Mouse (Mus musculus) cerebellum, postnatal 25 days (tissue): ENCODE measurements around the gene Akap12.

Source experiments
- DNase-seq, 2 experiments: peaks; one replicate each; pipeline ENCODE4 v3.0.0; 2021; ENCODE audit warnings: mixed read lengths in 2 of 2

The Akap12 gene

DNA sequence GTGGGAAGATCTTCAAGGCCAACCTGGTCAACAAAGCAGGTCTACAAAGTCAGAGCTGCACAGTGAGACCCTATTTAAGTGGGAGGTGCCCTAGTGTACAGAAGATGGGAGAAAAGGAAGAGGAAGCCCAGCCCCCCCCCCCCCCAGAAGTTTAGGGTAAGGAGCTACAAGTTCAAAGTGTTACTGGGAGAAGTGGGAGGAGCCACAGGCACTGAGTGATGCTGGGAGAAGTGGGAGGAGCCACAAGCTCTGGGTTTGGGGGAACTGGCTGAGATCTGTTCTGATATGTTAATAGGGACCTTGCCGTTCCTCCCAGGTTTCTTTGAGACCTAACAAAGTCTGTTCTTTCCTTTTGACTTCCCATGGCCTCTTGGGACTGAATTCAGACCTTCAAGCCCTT, 18.6 kb downstream of the Akap12 start:
- DNase-seq, result no peak

DNA sequence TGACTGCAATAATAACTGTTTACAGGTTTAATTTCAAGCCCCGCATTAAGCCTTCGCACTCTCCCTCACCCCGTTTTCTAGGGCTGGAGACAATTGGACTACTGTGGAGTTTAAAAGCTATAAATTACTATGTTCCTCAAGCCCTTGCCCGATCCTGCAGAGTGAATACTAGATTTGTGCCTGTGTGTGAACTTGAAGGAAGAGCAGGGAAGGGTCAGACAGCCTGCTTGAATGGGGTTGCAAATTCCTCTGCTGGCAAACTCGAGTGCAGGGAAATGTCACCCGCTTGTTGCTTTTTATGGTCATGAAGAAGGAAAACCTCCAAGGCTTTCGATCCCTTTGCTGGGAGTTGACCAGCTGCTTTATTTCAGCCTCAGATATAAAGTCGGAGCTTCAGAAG, 19.6 kb downstream of the Akap12 start:
- DNase-seq, result no peak

DNA sequence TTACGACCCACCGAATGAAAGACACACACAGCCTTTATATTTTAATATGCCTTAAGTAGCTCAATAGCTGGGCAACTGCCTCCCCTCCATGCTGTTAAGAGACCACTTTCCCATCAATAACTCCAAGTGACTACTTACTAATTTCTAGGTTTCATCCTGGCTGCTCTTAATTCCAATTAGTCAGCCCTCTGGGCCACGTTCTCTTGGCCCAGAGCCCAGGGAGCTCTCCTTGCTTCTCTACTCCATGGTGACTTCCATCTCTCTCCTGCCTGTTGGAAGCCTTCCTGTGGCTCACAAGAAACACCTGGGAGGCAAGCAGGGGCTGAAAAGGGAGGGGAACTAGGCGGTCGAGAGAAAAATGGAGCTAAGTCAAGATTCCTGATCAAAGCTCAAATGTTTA, 23.0 kb downstream of the Akap12 start:
- DNase-seq, result peak in 1 of 2 experiments; percentile 57

DNA sequence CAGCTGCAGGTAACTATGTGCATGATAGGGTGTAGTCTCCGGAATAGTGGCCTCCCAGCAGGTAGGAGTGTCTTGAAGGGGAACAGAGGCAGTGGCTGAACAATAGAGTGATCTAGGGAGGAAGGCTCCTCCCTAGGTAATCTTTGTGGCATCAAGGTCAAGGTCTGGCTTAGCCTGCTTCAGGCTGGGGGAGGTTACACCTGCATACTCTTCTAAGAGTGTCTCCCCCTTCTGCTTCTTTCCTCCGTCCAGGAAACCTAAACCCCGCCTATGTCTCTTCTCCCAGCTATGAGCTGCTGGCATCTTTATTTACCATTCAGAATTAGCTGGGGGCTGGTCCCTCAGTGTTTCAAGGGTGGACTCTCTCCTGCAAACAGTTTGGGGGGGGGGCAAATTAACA, 23.5 kb downstream of the Akap12 start:
- no peak for DNase-seq

DNA sequence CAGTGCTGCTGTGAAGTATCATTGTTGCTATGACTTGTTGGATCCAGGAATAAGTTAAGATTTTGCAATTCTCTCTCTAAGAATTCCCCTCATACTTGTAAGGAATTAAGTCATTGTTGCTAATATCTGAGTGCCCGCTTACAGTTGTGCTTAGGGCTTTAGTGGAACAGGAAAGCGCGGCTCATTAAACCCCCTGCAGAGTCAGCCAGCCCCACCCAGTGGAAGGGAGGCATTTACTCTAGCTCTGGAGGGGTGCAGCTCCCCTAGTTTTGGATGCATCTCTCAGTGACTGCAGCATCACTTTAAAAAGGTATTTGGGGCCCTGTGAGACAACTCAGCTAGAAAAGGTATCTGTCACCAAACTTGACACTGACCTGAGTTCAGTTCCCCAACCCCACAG, 24.0 kb downstream of the Akap12 start:
- DNase-seq, result no peak

DNA sequence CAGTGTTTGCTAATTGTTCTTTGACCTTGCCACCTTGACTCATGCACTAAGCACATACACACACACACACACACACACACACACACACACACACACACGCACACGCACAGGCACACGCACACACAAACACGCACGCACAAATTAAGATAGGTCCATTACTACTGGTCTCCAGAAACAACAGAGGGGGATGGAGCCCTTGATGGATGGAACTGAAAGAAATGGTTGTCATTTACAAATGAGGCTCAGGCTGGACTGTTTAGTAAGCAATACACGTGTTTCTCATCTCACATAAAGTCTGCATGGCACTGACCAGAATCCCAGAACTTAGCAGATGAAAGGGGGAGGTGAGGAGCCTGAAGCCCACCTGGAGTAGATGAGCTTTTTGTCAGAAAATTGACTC, 24.4 kb downstream of the Akap12 start:
- DNase-seq, result no peak

DNA sequence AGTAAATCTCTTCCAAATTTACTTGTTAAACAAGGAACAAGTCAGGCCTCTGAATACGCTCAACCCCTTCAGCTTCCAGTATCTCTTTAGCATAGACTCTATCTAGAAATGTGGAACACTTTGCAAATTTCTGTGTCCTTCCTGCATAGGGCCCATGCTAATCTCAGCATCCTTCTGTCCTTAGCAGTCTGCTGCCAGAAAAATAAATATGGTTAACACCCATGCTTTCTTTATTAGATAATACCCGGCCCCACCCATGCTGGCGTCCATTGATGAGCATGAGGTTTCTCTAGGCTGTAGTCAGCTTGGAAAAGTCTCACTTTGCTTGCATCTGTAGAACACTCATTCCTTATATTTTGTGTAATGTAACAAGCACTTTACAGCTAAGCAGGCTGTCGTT, 27.2 kb downstream of the Akap12 start:
- no peak for DNase-seq

DNA sequence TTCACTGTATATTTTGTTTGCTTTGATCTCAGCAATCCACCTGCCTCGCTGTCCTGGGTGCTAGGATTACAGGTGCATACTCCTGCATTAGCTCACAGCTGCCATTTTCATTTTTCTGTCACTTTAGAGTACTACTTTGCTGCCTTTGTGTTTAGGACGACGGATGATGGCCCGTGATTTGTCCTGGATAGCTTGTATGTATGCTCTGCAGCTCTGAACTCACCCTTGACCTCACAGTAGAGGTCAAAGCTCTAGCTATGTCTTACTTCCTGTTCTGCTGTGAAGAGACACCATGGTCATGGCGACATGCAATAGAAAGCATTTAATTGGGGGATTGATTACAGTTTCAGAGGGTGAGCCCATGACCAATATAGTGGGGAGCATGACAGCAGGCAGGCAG, 37.4 kb downstream of the Akap12 start:
- DNase-seq, result no peak

DNA sequence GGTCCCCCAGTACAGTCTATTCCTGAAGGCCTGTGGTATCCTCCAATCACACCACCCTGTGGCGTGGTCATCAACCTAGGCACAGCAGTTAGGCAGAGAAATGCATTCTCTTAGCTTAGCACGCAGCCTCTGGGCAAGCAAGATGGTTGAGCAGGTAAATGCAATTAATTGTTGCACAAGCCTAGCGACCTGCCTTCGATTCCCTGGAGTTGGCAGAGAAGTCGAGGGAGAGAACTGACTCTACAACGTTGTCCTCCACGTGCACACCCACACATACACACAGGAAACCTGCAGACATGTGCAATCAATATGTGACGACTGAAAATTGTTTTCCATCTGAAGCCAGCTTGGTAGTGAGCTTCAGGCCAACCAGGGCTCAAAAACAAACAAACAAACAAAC, 57.7 kb downstream of the Akap12 start:
- peak in 1 of 2 experiments; percentile 22 for DNase-seq

DNA sequence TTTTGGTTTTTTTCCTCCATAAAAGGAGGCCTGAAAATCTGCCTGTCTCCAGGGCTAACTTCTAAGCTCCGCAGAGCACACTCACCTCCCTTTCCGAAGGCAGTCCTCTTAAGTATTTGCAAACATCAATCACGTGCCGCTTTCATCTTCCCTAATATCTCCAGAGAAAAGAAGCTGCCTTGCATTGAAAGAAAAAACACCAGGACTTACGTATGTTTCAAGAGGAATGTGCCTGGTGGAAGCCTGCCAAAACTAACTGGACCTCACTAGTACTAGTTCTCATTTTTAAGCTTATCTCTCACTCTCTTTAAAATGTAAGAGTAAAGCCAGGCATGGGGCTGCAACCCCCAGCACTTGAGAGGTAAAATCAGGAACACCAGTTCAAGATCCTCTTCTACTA, 59.4 kb downstream of the Akap12 start:
- DNase-seq, result no peak

DNA sequence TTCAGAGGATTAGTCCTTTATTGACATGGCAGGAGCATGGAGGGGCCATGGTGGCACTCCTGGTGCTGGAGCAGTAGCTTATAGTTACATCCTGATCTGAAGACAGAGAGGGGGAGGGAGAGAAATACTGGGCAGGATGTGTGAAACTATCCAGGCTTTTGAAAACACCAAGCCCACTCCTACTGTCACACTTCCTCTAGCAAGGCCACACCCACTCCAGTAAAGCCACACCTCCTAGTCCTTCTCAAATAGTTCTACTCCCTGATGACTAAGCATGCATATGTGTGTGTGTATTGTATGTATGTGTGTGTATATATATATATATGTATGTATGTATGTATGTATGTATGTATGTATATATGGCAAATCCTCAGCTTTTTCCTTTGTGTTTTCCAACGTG, 61.5 kb downstream of the Akap12 start:
- DNase-seq, result no peak

DNA sequence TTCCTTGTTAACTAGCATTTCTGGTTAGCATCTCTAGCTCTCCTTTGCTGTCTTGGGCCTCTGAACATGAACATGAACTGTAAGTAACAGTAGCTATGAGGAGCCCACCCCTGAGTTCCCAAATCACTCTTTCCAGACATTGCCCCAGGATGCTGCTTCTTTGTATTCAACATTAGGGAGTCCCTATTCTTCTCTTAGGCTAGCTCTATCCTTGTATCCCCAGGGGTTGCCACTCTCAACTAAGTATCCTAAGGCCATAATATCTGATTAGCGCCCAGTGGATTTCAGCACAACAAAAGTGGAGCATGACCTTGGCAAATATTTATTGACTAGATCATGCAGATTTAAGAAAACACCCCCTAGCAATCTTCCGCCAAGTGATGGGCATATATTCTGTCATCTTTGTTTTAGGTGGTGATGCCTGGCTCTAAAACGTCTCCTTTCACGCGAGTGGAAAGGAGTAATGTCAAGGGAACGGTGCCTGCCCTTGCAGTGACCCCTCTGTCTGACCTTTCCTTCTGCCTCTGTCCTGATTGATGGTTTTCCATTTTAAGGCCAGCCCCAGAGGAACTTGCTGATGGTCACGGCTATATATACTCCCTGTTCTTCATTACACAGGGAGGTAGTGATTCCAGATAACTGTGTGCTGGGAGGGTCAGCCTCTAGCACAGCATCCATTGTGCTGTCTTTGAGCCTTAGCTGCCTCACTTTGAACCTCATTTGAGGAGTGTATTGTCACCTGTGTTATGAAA, 66.2 kb downstream of the Akap12 start:
- no peak for DNase-seq

DNA sequence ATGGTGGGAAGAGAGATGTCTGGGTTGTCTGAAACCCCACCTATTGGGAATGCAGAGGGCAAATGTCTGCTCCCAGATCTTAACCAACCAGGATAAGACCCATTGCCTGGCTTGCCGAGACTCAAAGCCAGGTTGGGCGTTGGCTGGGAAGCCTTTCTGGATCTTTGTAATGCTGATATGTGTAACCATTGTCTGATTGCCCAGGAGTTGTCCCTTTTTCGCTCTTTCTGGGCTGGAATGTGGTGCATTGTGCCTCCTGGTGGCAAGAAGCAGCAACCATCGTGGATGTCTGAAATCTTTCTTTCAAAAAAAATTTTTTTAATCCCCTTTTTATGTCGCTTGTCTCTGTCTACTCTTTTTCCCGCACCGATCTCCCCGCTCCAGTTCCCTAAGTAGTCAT, 67.1 kb downstream of the Akap12 start:
- peak; percentile 63 to 72 for DNase-seq

DNA sequence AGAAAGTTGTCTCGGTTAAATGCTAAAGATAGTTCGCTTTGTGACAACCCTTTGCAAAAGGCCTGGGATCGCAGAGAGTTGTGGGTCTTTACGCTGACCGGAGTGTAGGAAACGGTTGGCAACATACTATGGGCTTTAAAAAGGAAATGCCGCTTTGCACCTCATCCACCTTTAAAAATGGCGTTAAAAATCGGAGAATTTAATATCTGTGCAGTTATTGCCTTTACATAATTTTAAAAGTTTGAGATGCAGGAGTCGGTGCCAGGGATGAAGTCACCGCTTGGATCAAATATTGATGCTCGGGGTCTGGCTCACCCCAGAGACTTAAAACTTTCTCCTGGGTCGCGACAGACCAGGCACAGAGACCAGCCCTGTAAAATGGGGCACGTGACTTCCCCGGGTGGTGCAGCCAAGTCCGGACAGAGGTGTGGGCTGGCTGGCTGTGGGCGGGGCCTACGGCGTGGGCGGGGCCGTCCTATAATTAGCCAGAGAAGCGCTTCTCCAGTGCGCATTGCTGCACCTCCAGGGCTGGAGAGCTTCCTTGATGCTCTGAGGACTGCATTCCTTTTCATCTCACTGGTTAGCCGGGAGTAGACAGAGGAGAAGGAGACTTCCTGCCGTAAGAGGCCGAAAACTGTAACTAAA, 68.0 kb downstream of the Akap12 start:
- DNase-seq, result peak; percentile 65 to 80

DNA sequence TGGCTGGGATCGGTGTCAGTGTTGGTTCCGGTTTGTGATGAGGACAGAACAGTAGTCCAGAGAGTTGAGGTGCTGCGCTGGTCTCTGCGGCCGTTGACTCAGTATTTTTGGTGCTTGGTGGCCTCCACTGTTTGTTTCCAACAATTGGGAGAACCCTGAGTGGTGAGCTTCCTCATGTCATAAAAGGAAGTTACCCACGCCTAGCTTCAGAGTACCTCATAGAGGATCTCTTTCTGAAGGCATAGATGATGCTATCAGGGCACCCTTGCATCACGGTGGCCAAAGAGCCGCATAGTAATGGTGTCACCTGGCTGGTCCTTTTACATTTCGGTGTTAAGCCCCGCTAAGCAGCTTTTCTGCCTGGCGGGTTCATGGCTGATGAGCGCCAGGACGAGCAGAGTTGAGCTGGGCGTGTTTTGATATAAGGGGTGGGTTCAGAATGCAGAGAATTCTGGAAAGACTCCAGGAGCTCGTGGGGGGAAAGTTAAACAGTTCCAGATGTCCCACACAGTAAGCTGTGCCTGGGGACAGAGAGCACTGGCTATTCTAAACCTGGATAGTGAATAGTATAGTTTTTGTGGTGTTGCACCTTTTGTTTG, 72.8 kb downstream of the Akap12 start:
- no peak for DNase-seq

DNA sequence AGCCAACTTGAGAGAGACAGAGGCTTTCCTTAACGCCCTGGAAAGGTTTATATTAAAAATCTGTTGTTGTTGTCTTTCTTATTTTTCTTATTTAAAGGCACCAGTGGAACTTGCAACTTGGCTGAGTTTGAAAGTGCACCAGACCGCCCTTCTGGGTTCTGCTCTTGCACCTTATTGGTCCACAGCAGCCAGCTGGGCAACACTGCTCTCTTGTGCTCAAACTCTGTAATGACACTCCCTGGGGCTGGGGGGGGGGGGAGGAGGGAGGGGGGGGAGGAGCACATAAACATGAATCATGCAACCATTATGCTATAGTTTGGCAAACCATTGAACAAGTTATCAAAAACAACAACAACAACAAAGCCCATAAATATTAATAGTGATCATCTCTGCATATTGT, 75.2 kb downstream of the Akap12 start:
- peak; percentile 41 to 60 for DNase-seq

DNA sequence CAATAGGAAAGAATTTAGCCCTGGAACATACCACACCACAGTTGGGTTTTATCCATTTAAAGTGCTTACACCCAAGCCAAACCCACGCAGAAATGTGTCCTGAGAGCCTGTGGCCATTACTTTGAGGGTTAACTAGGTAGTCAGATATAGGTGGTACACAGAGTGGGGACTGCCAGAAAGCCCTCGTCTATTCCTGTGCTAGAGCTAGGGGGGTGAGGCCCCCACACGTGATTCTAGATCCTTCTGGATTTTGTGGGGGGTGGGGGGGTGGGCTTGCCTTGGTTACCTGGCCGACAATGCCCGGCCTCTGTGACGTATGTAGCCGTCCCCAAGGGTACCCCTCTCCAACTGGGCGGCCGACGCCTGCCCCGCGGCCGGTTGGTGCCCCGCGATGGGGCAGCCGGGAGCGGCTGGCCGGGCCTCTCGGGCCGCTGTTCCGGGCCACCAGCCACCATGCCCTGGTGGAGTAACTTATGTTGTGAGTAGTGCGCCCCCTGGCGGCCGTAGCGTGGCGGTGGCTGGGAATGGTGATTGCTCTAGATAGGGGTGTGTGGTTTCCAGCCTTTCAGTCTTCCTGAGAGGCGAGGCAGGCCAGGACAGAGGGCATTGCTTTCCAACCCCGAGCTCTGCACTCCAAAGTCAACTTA, 80.4 kb downstream of the Akap12 start:
- peak; percentile 91 to 94 for DNase-seq

DNA sequence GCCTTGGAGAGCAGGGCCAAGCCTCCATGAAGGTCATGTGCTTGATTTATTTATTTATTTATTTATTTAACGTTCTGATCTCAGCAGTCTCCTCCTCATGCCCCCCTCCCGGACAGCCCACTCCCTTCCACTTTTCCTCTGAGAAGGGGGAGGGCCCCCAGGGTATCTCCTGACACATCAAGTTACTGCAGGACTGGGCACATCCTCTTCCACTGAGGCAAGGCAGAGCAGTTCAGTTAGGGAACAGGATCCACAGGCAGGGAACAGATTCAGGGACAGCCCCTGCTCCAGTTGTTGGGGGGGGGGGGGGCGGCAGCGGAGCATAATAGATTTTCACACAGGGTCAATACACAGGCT, 80.9 kb downstream of the Akap12 start:
- no peak for DNase-seq

DNA sequence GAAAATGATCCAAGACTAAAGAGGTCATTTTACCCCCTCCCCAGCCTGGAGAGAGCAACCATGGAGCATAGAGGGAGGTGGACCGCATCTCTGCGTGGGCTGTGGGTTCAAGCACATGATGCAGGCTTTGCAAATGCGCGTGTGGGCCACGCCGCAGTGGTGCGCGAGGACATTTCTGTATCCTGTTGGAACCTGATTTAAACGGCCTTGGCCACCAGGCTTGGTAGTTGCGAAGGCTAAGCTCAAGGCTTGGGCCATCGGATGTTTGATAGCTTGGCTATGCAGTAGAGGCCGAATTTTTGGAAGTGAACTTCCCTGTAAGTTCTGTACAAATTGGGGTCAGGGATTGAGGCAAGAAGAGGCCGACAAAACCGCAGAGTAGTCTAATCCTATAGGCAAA, 81.4 kb downstream of the Akap12 start:
- DNase-seq, result no peak

DNA sequence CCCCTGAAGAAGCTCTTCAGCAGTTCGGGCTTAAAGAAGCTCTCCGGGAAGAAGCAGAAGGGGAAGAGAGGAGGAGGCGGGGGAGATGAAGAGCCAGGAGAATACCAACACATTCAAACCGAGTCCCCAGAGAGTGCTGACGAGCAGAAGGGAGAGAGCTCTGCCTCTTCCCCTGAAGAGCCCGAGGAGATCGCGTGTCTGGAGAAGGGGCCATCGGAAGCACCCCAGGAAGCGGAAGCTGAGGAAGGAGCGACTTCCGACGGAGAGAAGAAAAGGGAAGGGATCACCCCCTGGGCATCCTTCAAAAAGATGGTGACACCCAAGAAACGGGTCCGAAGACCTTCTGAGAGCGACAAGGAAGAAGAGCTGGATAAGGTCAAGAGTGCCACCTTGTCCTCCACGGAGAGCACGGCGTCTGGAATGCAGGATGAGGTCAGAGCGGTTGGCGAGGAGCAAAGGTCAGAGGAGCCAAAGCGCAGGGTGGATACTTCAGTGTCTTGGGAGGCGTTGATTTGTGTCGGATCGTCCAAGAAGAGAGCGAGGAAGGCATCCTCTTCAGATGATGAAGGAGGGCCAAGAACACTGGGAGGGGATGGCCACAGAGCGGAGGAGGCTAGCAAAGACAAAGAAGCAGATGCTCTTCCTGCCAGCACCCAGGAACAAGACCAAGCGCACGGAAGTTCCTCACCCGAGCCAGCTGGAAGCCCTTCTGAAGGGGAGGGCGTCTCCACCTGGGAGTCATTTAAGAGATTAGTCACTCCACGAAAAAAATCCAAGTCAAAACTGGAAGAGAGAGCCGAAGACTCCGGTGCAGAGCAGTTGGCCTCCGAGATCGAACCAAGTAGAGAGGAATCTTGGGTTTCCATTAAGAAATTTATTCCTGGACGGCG, 88.4 kb downstream of the Akap12 start:
- no peak for DNase-seq

DNA sequence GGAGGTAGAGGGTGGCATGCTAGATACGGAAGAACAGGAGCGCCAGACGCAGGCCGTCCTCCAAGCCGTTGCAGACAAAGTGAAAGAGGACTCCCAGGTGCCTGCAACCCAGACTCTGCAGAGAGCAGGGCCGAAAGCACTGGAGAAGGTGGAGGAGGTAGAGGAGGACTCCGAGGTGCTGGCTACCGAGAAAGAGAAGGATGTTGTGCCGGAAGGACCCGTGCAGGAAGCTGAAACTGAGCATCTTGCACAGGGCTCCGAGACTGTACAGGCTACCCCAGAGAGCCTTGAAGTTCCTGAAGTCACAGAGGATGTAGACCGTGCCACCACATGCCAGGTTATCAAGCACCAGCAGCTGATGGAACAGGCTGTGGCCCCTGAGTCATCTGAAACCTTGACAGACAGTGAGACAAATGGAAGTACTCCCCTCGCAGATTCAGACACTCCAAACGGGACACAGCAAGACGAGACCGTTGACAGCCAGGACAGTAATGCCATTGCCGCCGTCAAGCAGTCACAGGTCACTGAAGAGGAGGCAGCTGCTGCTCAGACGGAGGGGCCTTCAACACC, 89.8 kb downstream of the Akap12 start:
- no peak for DNase-seq

DNA sequence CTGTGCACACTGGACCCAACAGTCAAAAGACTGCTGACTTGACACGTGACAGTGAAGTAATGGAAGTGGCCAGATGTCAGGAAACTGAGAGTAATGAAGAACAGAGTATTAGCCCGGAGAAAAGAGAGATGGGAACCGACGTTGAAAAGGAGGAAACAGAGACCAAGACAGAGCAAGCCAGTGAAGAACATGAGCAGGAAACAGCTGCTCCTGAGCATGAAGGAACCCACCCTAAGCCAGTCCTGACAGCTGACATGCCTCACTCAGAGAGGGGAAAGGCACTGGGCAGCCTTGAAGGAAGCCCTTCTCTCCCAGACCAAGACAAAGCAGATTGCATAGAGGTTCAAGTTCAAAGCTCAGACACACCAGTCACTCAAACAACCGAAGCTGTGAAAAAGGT, 90.5 kb downstream of the Akap12 start:
- DNase-seq, result no peak

DNA sequence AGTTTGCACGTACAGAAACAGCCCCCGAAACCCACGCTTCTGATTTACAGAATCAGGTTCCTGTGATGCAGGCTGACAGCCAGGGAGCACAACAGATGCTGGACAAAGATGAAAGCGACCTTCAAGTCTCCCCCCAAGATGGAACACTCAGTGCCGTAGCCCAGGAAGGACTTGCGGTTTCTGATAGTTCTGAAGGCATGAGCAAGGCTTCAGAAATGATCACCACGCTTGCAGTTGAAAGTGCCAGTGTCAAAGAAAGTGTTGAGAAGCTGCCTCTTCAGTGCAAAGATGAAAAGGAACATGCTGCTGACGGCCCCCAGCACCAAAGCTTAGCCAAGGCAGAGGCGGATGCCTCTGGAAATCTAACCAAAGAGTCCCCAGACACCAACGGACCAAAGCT, 91.3 kb downstream of the Akap12 start:
- DNase-seq, result no peak
